Mouse (Mus musculus) spleen, adult 18-20 months (tissue): Measurements from ENCODE around the gene Layn.

Experiments used
- DNase-seq, 2 experiments: peaks; one replicate each; pipeline ENCODE4 v3.0.0; 2022; ENCODE audit warnings: mixed read lengths in 2 of 2

Layn gene

DNA sequence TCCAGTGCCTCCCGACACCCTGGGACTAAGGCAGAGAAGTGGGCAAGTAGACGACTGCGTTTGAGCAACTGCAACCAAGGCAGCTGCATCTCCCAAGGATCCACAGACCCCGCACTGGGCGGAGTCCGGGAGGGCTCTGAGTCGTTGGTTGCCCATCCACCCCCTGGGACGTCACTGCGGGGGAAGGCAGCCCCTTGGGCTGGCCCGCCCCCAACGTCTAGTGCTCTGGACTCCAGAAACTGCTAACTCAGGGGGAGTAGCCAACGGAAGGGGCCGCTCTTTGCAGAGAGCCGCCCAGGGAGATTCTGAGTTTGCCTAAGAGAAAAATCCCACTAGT lies at the start of gene Layn:
TSS of gene Layn (minus strand) at position 116 of the 337 bp plus-strand sequence.
- peak; percentile 31 to 33 for DNase-seq

DNA sequence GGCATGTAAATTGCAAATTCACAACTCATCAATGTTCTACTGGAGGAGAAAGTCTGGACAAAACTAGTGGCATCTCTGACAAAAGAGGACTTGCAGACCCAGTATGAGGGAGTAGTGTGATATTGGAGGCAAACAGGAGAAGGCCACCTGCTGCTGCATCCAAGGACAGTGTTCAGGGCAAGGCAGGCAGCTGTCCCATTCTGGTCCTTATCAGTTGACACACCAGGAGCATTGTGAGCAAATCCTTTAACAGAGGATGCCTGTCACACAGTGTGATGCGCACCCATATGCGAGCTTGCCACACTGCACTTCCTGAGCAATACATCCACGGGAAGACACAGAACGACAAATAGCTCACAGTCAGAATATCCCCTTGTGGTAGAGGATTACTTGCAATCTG lies 37.9 kb upstream of the Layn start:
- DNase-seq: no peak

DNA sequence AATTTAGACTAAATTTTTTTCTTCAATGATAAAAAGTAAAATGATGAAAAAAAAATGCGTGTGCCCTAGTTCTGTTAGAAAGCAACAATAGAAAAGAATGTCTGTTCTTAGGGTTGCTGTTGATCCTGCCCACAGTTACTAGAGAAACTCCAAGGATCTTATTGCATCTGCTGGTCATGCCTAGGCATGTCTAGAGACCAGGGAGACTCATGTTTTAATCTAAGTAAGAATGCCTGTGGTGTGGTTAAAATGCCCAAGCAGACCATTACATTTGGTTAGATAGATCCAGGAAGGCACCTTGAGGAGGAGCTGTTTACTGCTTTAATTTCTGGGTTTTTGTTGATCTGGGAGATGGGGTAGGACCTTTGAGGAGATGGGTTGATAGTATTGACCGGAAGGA lies 28.9 kb upstream of the Layn start:
- DNase-seq: no peak

DNA sequence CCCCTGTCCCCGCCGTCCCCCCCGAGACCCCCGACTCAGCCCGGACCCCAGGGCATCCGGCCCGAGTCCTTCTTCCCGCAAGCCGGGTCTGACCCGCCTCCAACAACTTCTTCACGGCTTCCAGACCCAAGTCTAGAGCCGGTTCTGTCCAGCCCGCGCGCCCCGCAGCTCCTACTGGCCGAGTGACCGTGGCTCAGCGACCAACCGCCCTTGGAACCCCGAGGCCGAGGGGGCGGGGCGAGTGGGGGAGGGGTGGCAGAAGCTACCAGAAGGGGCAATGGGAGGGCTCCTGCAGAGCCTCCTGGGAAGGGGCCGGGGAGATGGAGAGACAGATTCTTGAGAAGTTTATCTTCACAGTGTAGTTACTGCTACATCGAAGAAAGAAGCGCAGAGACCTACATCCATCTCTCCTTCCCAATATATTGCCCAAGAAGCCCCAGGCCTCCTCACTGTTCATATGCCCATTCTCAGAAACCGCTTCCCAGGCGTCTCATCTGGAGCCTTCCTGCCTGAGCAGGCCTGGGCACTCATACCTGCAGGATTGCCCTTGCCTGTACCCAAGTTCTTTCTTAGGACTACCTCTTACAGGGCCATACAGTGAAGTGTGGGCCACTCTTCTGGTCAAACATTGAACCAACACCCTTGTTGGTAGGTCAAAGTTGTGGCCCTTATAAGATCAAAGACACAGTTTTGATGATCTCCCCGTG lies 27.1 kb upstream of the Layn start:
- DNase-seq: no peak

DNA sequence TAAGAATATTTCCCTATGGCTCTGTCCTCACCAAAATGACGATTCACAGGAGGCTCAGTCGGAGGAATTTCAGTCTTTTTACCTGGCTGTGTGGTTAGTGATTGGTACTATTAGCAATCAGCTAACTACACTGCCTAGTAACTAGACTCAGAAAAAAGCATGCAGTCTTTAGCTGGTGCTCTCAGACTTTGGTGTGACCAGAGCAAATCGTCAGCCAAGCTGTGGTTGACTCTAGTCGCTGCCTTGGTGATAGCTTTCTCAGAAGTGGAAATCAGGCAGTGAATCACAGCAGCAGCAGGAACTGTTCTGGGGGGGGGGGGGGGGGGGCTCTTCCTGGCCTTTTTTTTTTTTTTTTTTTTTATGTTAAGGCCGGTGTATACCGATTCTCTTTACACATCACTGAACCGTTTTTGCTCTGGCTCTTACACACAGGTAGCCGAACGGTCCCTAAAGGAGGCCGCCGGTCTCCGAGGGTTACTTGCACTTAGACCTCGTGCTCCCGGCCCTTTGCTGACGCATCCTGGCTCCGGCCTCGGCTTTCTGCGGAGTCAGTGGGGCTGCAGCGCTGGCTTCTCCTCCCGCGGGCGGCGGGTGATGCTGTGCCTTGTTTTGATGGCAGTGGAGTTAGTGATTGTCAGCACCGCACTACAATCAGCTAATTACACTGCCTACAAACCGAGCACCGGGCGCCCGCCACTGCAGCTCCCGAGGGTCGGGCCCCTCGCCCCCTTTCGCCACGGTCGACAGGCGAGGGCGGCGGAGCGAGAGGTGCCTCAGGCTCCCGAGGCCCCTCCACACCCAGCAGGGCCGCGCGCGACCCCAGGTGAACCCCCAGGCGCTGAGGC lies 26.3 kb upstream of the Layn start:
- DNase-seq: peak in 1 of 2 experiments; percentile 14

DNA sequence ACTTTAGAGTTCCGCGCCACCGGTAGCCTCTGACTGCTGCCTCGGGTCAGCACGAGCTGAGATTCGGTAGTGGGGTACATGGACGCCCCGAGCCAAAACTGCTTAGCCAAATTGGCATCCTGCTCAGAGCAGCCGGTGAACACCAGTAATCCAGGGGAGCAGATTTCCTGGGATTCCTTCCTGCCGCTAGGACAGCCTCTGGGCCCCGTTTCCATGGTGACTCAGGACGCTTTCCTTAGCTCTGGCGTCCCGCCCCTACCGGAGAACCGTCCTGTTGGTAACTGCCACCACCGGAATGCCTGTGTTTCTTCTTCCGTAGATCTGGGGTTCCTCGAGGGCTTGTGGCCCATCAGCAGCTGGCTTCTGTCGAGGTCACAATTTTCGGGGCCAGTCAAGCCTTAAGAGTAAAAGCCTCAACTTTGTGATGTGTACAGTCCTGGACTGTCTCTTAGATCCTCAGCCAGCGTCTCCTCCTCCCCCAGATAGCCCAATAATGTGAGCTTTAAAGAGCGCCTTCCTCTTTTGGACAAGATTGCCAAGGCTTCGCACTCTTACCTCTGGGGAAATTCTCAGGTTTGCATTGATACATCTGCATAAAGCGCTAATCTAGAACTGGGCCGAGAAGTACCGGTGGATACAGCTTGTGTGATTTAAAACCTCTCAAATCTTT lies 25.0 kb upstream of the Layn start, which contains the start of gene 4833427G06Rik:
TSS of gene 4833427G06Rik (minus strand) at position 323 of the 670 bp plus-strand sequence.
- peak in 1 of 2 experiments; percentile 9 for DNase-seq

DNA sequence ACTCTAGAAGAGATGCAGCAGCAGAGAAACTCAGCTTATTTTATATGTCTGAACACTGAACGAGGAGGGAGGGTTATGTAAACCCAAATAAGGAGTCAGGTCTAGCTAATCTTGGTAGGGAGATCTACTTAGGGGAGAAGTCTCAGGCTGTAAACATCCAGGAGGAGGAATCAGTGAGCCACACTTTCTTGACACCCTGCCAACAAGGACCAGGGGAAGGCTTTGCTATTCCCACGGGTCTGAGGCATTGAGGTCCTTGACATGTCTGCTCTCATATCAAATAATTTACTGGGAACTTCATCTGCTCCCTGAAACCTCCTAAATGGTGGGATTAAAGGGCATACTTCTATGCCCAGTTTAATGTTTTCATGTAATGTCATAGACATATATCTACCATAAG lies 19.4 kb upstream of the Layn start:
- DNase-seq: no peak

DNA sequence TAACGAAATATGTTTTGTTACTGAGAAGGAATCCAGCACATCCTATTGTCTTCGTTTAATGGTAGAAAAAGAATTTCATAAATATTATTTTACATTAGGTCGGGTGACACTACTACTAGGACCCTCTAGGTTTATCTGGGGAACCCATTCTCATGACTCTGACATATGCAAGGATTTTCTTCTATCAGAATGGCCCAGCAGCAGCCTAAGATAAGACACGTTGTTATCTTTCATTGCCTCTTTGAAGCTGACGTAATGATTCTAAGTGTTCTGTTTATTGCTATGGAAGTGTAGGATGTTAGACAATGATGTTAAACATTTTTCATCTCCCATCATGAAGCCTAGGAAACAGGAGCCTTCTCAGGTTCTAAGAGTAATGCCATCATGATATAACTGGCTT lies 16.8 kb upstream of the Layn start:
- no peak for DNase-seq

DNA sequence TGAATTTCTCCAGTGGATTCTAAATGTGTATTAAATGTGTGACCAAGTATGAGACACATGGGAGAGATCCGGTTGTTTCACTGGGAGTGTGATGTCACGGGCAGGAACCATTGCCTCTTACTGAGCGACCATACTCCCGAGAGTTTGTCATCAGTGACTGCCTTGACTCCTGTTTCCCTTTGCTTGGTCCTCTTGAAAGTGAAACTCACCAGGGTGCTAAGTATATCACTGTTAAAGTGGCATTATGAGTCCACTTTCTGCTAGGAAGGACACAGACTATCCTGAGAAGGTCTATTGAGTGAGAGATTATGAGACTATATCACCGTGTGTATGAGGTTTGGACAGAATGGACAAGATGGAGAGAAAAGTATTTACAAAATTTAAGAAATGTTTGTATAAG lies 4.7 kb upstream of the Layn start:
- DNase-seq: no peak

DNA sequence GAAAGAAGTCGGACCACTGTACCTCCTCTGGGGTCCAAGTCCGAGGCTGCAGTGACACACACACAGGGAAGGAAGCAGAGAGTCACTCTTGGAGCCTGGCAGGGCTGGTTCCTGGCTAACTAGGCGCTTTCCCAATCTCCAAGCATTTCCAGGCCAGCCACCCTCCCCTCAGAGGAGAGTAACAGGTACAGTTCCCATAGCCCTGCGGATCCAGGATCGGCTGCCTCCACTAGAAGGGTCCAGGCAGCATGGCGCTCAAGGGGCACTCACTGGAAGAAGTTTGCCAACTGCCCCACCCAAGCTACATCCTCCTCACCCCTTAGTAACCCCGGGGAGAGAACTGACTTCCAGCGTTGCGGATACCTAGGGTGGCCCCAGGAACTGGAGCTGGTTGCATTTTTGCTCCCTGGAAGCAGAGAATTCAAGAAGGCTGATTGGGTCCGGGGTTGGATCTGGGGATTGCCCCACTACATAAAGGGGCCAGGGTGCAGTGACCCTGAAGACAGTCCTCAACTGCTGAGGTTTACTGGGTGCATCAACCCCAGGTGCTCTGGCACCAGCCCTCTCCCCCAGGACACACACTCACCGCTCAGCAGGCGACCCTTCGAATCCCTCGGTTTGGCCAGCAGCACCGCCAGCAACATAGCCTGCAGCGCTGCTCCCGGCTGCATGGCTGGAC lies 455 bp downstream of the Layn start:
- no peak for DNase-seq

DNA sequence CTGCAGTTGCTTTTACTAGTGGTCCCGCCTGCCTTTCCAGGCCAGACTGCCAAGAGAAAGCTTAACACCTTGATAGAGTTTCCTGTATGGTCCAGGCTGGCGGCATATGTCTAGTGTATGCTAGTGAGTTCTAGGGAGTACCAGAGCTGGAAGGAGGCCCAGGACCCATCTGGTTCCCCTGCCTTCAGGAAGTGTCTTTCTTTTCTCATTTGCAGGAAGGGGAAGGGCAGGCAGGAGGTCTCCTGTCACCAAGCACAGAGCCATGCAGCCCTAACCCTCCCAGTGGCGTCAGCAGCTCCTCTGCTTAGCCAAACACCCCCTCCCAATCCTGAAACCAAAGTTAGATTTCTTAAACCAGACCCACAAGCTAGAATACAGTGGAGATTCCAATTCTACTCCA lies 1.1 kb downstream of the Layn start:
- DNase-seq: no peak

DNA sequence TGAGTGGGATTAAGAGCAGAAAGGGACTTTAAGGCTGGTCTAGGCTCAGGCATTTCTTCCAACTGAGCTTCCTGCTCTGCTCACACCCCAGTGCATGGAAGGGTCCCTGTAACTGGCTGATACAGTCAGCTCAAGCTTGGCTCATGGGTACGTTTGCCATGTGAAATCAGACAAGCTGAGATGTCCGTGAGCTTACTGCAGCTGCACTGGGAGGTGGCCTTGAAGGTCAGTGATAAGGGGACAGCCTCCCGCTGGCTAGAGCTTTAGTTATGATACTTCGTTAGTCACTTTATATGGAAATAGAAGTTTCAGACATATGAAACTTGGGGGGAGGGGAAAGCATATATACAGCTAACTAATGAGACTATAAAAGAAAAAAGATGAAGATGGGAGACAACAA lies 6.1 kb downstream of the Layn start:
- DNase-seq: no peak

DNA sequence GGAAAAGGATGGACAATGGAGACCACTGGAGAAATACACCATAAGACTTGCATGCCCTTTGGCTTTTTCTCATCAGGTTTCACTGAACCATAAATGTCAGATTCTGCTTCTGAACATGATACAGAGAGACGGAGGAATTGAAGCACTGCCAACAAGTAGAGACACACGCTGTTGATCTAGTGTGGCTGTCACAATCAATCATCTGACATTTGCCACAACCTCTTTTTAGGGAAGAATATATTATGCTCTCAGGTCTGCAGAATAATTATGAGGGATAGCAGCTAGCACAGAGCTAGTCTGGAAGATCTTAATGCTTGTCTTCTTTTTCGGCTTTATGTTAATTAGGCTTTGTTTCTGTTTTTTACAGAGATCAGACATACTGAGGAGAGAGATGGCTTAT lies 8.7 kb downstream of the Layn start:
- no peak for DNase-seq

DNA sequence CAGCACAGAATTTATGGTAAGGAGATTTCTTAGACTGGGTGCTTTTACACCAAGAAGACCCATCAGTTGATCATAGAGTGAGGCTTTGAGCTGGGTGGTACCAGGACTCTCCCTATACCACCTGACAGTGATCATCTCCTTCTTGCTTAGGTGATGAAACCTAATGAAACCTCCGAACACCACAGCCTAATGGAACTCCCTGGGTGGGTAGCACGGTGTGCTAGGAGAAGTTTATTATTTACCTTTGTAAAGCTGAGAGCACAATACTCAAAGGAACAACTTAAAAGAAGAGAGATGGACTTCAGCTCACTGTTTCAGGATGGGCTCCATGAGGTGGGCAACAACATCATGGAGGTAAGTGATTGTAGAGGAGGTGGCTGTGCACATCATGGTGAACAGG lies 16.3 kb downstream of the Layn start, which contains the start of gene Btg4:
TSS of gene Btg4 (plus strand) at position 301 of the 400 bp plus-strand sequence.
- no peak for DNase-seq

DNA sequence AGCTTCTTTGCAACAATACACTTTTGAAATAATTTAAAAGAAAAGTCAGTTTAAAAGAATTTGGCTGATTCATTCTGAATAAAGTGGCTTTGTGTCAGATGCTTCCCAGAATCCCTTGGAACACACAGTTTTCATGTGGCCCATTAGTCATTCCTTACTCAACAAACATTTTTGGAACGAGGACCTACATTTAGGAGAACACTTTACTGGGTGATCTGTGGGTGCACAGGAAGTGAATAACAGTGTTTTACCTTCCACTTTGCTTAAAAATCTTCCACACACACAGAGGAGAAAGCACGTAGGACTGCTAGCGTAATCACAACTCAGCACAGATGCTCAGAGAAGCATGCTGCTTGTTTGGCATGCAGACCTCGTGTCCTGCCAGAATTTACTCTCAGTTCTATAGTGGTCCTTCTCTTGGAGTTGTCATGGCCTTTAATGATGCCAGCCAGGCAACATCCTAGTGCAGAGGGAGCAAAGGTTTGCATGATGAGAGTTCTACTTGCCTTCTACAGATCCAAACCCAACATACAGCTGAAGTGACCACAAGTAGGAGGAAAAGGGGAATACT lies 17.9 kb downstream of the Layn start:
- no peak for DNase-seq

DNA sequence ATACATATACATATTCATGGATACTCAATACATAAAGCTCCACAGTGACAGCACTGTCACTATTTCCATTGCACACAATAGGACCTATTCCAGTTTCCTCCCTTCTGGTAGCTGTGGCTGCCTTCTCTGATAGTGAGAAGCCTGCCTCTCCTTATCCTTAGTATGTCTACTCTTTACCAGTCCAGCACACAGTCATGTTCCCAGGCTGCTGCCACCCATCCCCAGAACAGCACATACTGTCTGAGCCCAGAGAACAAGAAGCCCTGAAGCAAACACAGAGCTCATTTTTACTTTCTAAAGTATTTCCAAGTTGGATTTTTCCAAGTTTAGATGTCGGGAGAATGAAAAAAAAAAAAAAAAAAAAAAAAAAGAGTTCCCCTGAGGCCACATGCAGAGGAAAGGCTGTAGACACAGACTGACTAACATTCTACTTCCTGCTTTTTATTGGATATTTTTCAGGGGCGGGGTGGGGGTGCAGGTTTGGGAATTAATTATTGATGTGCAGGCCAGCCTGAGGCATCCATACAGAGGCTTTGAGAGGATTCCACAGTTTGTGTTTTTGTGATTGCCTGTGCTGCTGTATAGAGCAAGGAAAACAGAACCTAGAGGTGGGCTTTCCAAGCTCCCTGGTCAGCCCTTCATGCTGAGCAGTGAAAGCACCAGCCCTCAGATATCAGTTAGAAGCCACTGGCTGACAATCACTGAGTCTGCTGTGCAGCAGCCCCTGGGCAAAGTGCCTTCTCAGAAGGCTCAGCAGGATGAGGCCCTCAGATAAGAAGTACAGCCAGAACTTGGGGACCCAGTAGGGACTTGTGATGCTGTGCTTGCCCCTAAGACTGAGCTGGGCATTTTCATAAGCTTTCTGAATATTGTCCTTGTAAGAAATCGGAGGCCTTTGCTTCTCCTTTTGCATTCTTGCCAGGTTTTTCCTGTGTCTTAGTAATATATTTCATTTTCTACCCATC lies 20.3 kb downstream of the Layn start:
- no peak for DNase-seq

DNA sequence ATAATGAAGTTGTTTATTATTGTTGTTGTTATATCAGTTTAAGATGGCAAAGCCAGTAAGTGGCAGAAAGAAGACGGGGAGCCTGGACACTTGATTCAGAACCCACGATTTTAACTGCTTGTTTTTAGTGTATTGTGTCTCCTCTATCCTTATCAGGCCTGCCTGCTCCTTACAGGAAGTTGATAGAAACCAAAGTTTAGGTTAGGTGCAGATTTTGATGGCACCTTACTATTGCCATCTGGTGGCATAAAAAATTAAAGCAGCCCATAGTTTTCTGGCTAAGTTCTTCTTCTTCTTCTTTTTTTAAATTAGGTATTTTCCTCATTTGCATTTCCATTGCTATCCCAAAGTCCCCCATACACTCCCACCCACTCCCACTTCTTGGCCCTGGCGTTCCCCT lies 24.7 kb downstream of the Layn start:
- DNase-seq: no peak

DNA sequence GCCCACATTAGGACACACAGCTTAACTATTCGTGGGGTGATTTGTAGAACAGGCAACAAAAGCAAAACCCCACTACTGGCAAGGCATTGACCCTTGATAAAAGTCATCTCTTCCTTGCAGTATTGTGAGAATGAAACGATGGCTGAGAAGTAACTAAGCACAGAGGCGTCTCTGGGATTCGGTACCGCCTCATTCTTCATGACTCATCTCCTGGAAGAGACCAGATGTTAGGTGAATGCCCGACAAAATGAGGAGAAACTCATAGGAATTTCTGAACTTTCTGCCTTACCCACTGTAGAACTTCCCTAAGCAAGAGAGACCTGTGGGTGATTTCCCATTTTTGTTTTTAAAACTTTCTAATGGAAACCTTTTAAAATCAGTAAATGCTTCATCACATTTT lies 34.8 kb downstream of the Layn start:
- no peak for DNase-seq

DNA sequence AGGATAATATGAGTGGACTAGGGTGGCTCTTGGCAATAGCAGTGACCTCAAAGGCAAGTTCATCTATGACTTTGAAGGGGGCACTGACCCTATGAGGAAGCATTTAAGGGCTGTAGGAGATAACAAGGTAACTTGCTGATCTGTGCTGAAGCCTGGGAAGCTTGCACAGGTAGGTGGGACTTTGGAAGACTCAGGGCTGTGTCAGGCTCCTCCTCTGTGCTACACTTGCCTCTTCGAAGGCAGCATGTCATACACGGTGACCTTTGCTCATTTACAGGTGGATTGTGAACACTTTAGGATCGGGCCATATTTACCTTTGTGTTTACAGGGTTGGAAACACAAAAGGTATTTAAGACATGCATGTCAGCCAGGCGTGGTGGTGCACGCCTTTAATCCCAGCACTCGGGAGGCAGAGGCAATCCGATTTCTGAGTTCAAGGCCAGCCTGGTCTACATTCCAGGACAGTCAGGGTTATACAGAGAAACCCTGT lies 35.4 kb downstream of the Layn start:
- DNase-seq: no peak

DNA sequence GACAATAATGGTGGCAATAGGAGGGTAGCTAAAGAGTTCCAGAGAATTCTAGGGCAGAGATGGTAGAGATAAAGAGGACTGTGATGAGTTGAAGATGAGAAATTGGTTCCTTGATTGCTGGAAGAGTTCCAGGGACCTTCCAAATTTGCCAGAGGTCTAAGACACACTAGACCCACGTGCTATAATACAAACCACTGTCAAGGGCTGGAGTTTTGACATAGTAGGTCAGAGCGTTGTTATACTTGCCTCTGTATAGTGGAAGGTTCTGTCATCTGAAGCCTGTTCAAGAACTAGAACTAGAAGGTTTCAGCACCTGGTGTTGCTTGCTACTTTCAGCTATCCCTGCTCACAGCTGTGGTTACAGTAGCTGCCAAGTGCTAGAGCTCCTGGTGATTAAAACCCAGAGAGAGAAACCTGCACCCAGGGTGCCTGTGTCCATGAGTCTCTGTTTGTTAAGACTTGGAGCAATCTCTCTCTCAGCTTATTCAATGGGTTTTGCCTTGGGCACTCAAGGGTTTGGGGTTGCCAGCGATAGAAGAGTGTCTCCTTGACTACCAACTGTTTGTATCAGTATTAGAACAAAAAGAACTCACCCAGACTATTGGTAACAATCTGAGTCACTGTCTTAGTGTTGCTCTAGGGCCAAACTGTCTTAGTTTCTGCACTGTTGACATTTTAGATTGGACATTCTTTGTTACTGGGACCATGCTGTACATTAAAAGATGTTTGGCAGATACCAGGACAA lies 43.9 kb downstream of the Layn start:
- DNase-seq: no peak

DNA sequence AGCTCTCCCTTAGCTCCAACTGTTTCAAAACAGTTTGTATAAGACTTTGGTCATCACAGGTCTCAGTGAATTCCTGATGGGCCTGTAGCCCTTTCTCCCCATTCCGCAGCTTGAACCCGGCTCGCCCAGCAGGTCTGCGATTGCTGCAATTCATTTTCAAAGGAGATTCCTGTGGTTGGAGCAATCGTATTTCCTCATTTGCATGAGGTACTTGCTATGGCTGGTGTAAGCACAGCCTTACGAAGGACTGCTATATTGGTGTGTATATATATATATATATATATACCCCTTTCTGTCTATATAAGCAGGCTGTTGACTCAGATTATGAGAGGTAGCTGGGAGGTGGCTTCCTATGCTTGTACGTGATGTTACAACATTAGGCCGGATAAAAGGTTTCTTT lies 44.6 kb downstream of the Layn start:
- DNase-seq: no peak
